Mouse (Mus musculus) myocyte (in vitro differentiated cells): ENCODE data around the gene Tdrd6. TPM values are rescaled to one million over a fixed set of nuclear protein-coding genes. Genes with fewer than 3 reads are reported as not detected.

Experiments
- H3K27me3 ChIP-seq: one replicate; pipeline ENCODE4 v1.6.1; 2011; ENCODE audit not compliant: control insufficient read depth, insufficient read depth, insufficient read length
- H3K36me3 ChIP-seq: one replicate; pipeline ENCODE4 v1.6.1; 2011; ENCODE audit not compliant: control insufficient read depth, insufficient read depth
- H3K4me2 ChIP-seq: one replicate; pipeline ENCODE4 v1.6.1; 2011; ENCODE audit warnings: low read depth, control low read depth
- H3K4me3 ChIP-seq: one replicate; pipeline ENCODE4 v1.5.1; 2011; ENCODE audit warnings: mild to moderate bottlenecking, control low read depth, moderate library complexity
- H3K79me2 ChIP-seq: one replicate; pipeline ENCODE4 v1.6.1; 2011; ENCODE audit not compliant: control insufficient read depth, insufficient read depth
- H3ac ChIP-seq: one replicate; pipeline ENCODE4 v1.6.1; 2011; ENCODE audit not compliant: control insufficient read depth, insufficient read length
- CEBPB ChIP-seq: IDR thresholded peaks from 2 replicates; pipeline ENCODE4 v1.6.1; 2011; ENCODE audit warnings: mild to moderate bottlenecking, moderate library complexity; ENCODE audit not compliant: poor library complexity, insufficient read depth, severe bottlenecking
- E2F4 ChIP-seq: IDR thresholded peaks from one replicate; pipeline ENCODE4 v1.6.1; 2011; ENCODE audit warnings: mild to moderate bottlenecking, control low read depth, moderate library complexity; ENCODE audit not compliant: insufficient read depth
- MAX ChIP-seq: IDR thresholded peaks from one replicate; pipeline ENCODE4 v1.6.1; 2011; ENCODE audit warnings: low read depth, mild to moderate bottlenecking, control low read depth
- MYOD1 ChIP-seq, 3 experiments: IDR thresholded peaks; one replicate each; pipeline ENCODE4 v1.6.1; 2011; ENCODE audit warnings: control low read depth in 2 of 3, low read depth in 2 of 3, mild to moderate bottlenecking in 2 of 3, moderate library complexity in 1 of 3; ENCODE audit not compliant: insufficient read length in 2 of 3, control insufficient read depth in 1 of 3
- MYOG ChIP-seq, 3 experiments: IDR thresholded peaks; one replicate each; pipeline ENCODE4 v1.6.1; 2011; ENCODE audit warnings: control low read depth in 2 of 3, low read depth in 2 of 3, mild to moderate bottlenecking in 2 of 3; ENCODE audit not compliant: insufficient read length in 2 of 3, control insufficient read depth in 1 of 3, insufficient read depth in 1 of 3
- POLR2A ChIP-seq: IDR thresholded peaks from one replicate; pipeline ENCODE4 v1.6.1; 2011; ENCODE audit warnings: low read depth, mild to moderate bottlenecking, control low read depth, moderate library complexity; ENCODE audit not compliant: insufficient read length
- POLR2AphosphoS2 ChIP-seq: IDR thresholded peaks from one replicate; pipeline ENCODE4 v1.6.1; 2011; ENCODE audit warnings: low read depth, control low read depth; ENCODE audit not compliant: insufficient read length
- REST ChIP-seq: IDR thresholded peaks from one replicate; pipeline ENCODE4 v1.6.1; 2011; ENCODE audit warnings: mild to moderate bottlenecking, control low read depth, moderate library complexity; ENCODE audit not compliant: insufficient read depth, insufficient read length
- SRF ChIP-seq: IDR thresholded peaks from one replicate; pipeline ENCODE4 v1.6.1; 2011; ENCODE audit warnings: low read depth; ENCODE audit not compliant: control insufficient read depth, insufficient read length
- TCF12 ChIP-seq: IDR thresholded peaks from one replicate; pipeline ENCODE4 v1.6.1; 2011; ENCODE audit warnings: mild to moderate bottlenecking, control low read depth; ENCODE audit not compliant: poor library complexity, insufficient read depth, severe bottlenecking
- TCF3 ChIP-seq: IDR thresholded peaks from one replicate; pipeline ENCODE4 v1.6.1; 2011; ENCODE audit warnings: low read depth, control low read depth; ENCODE audit not compliant: insufficient read length
- USF1 ChIP-seq: IDR thresholded peaks from one replicate; pipeline ENCODE4 v1.6.1; 2011; ENCODE audit warnings: low read depth, mild to moderate bottlenecking, control low read depth, moderate library complexity
- polyA plus RNA-seq: library from polyadenylated mRNA; unstranded; fragments of >200 nt; fragmentation: generic; extraction: Trizol; gene quantifications from one replicate; pipeline ENCODE4 v1.2.1, GENCODE M21; 2012; ENCODE audit warnings: missing spikeins

Tdrd6 gene
- polyA plus RNA-seq, 1 experiment: 0.08 TPM

GRCm38 (mm10) chr17:43589750-43590149 lies 40.3 kb downstream of the Tdrd6 start:
- Histone ChIP-seq H3K4me3 (no peak overlapping the region), H3ac (no peak overlapping the region), H3K4me2 (no peak overlapping the region), H3K27me3 (no peaks in the 10 kb centered on the region), H3K79me2 (no peaks in the 10 kb centered on the region), H3K36me3 (no peaks in the 10 kb centered on the region)
- TF ChIP-seq SRF (no peak), MYOG (IDR thresholded peaks at IDR 0.05; ENCODE audit: control insufficient read depth in 1 of 3, insufficient read depth in 1 of 3, insufficient read length in 2 of 3, low read depth in 2 of 3) (no peak), TCF3 (no peak), USF1 (no peak), POLR2AphosphoS2 (no peak), REST (no peak)

DNA sequence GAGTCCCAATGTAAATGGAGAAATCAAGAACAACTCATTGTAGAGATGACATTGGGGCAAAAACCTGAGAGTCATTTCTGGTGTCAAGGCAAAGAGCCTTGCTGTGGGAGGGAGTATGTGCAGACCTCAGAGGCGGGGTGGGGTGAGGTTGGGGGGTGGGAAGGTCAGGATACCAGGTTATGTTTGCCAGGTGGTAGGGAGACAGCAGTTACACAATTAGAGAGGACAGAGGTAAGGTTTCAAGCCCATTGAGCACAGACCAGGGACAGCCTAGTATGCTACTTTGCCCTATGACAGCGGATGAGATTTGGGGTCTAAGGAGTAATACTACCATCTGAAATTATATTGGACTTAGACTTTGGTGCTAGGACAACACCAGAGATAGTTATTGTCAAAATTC lies 42.8 kb downstream of the Tdrd6 start:
- no peak overlapping the region for H3K4me3 ChIP-seq
- no peaks in the 10 kb centered on the region for H3K27me3 ChIP-seq
- H3K36me3 ChIP-seq: no peaks in the 10 kb centered on the region
- TF ChIP-seq POLR2AphosphoS2 (no peak), MAX (no peak), TCF3 (no peak), TCF12 (no peak), E2F4 (no peak), CEBPB (no peak), MYOG (IDR thresholded peaks at IDR 0.05; ENCODE audit: control insufficient read depth in 1 of 3, insufficient read depth in 1 of 3, insufficient read length in 2 of 3, low read depth in 2 of 3) (no peak), REST (no peak), MYOD1 (IDR thresholded peaks at IDR 0.05; ENCODE audit: control insufficient read depth in 1 of 3, insufficient read length in 2 of 3, low read depth in 2 of 3) (no peak), SRF (no peak), USF1 (no peak), POLR2A (no peak)
- H3ac ChIP-seq: no peak overlapping the region
- H3K79me2 ChIP-seq: no peaks in the 10 kb centered on the region
- no peak overlapping the region for H3K4me2 ChIP-seq

GRCm38 (mm10) chr17:43584771-43585170 lies 45.3 kb downstream of the Tdrd6 start:
- Histone ChIP-seq H3K4me3 (no peak overlapping the region), H3K36me3 (no peaks in the 10 kb centered on the region), H3K27me3 (no peaks in the 10 kb centered on the region), H3K4me2 (no peak overlapping the region), H3K79me2 (no peaks in the 10 kb centered on the region), H3ac (no peak overlapping the region)
- TF ChIP-seq USF1 (no peak), SRF (no peak), REST (no peak), POLR2A (no peak), CEBPB (no peak), MYOD1 (IDR thresholded peaks at IDR 0.05; ENCODE audit: control insufficient read depth in 1 of 3, insufficient read length in 2 of 3, low read depth in 2 of 3) (no peak), TCF3 (no peak), MAX (no peak), E2F4 (no peak), POLR2AphosphoS2 (no peak), TCF12 (no peak), MYOG (IDR thresholded peaks at IDR 0.05; ENCODE audit: control insufficient read depth in 1 of 3, insufficient read depth in 1 of 3, insufficient read length in 2 of 3, low read depth in 2 of 3) (no peak)

- H3K4me3 ChIP-seq: no peak overlapping the region
- no peak overlapping the region for H3K4me2 ChIP-seq
- no peak for TF ChIP-seq MYOG (IDR thresholded peaks at IDR 0.05; ENCODE audit: control insufficient read depth in 1 of 3, insufficient read depth in 1 of 3, insufficient read length in 2 of 3, low read depth in 2 of 3)
- TF ChIP-seq TCF3: no peak
- TF ChIP-seq USF1: no peak
- TF ChIP-seq CEBPB: no peak
- no peak for TF ChIP-seq MYOD1 (IDR thresholded peaks at IDR 0.05; ENCODE audit: control insufficient read depth in 1 of 3, insufficient read length in 2 of 3, low read depth in 2 of 3)
- TF ChIP-seq TCF12: no peak
- no peak for TF ChIP-seq MAX
- TF ChIP-seq E2F4: no peak
- TF ChIP-seq REST: no peak
- no peak for TF ChIP-seq SRF
- TF ChIP-seq POLR2AphosphoS2: no peak
- no peak for TF ChIP-seq POLR2A
- H3K36me3 ChIP-seq: no peaks in the 10 kb centered on the region
- H3ac ChIP-seq: no peak overlapping the region
- no peaks in the 10 kb centered on the region for H3K27me3 ChIP-seq
- no peaks in the 10 kb centered on the region for H3K79me2 ChIP-seq
Observed at GRCm38 (mm10) chr17:43581012-43581467, 49.1 kb downstream of the Tdrd6 start.

DNA sequence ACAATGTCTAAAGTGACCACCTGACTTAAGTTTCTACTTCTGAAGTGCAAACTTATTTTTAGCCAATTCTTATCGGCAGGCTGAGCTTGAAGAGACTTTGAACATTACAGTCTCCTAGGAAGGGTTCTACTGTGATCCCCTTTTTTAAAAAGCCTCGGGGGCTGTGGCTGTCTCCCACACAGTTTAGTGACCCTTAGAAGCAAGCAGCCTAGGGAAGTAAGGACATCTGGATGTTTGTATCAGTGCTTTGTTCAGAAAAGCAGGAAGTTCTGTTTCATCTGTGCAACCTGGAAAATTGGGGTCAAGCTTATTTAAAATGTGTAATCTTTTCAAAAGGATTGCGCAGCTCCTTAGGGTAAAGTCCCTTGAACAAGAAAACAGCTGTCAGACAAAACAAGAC lies 49.6 kb downstream of the Tdrd6 start:
- Histone ChIP-seq H3K4me2 (no peak overlapping the region), H3K4me3 (no peak overlapping the region)
- TF ChIP-seq REST (no peak), E2F4 (no peak), MYOG (IDR thresholded peaks at IDR 0.05; ENCODE audit: control insufficient read depth in 1 of 3, insufficient read depth in 1 of 3, insufficient read length in 2 of 3, low read depth in 2 of 3) (no peak), MYOD1 (IDR thresholded peaks at IDR 0.05; ENCODE audit: control insufficient read depth in 1 of 3, insufficient read length in 2 of 3, low read depth in 2 of 3) (no peak), CEBPB (no peak), USF1 (no peak), POLR2AphosphoS2 (no peak), SRF (no peak), POLR2A (no peak), TCF12 (no peak), MAX (no peak), TCF3 (no peak)

More for the DNA sequence above, 49.6 kb downstream of the Tdrd6 start:
- Histone ChIP-seq H3K27me3 (no peaks in the 10 kb centered on the region), H3ac (no peak overlapping the region), H3K79me2 (no peaks in the 10 kb centered on the region), H3K36me3 (no peaks in the 10 kb centered on the region)
